Mouse (Mus musculus): Measurements from ENCODE around the gene Eftud2. TPM values are rescaled to one million over a fixed set of nuclear protein-coding genes. Genes with fewer than 3 reads are reported as not detected.

Gene Eftud2
- polyA plus RNA-seq, 1 experiment = 72.5 TPM

GRCm38 (mm10) chr11:102879558-102879957, 1.2 kb downstream of the Eftud2 start:
- Histone ChIP-seq H3K27me3 (ENCODE audit: control insufficient read depth, insufficient read depth, low read length) (no peaks in the 10 kb centered on the region), H3K36me3 (ENCODE audit: control insufficient read depth, insufficient read depth, low read length) (no peaks in the 10 kb centered on the region), H3K4me3 (ENCODE audit: control insufficient read depth, low read depth, low read length) (no peak overlapping the region; the same call in 1 of the 2 replicates), H3K27ac (ENCODE audit: control insufficient read depth, insufficient read depth, low read depth, low read length) (no peak overlapping the region), H3K4me1 (ENCODE audit: control insufficient read depth, insufficient read depth, low read length) (no peaks in the 10 kb centered on the region; the same call in 1 of the 2 replicates)
- TF ChIP-seq CTCF (IDR thresholded peaks at IDR 0.05; ENCODE audit: control insufficient read depth, insufficient read depth, insufficient replicate concordance, low read depth, low read length) = no peak
- TF ChIP-seq POLR2A (IDR thresholded peaks at IDR 0.05; ENCODE audit: control insufficient read depth, low read depth, low read length) = no peak

GRCm38 (mm10) chr11:102874801-102875334, 5.9 kb downstream of the Eftud2 start:
- H3K36me3 ChIP-seq (ENCODE audit: control insufficient read depth, insufficient read depth, low read length) = no peaks in the 10 kb centered on the region; the same call in 1 of the 2 replicates
- H3K4me3 ChIP-seq (ENCODE audit: control insufficient read depth, low read depth, low read length) = no peak overlapping the region
- H3K27me3 ChIP-seq (ENCODE audit: control insufficient read depth, insufficient read depth, low read length) = no peaks in the 10 kb centered on the region
- H3K27ac ChIP-seq (ENCODE audit: control insufficient read depth, insufficient read depth, low read depth, low read length) = no peak overlapping the region
- no peaks in the 10 kb centered on the region for H3K4me1 ChIP-seq (ENCODE audit: control insufficient read depth, insufficient read depth, low read length)
- TF ChIP-seq POLR2A (IDR thresholded peaks at IDR 0.05; ENCODE audit: control insufficient read depth, low read depth, low read length) (no peak), CTCF (IDR thresholded peaks at IDR 0.05; ENCODE audit: control insufficient read depth, insufficient read depth, insufficient replicate concordance, low read depth, low read length) (no peak)

GRCm38 (mm10) chr11:102864272-102864671, 16.5 kb downstream of the Eftud2 start:
- H3K36me3 ChIP-seq (ENCODE audit: control insufficient read depth, insufficient read depth, low read length) = peaks cover 3% of the 10 kb centered on the region; the same call in 1 of the 2 replicates
- H3K4me1 ChIP-seq (ENCODE audit: control insufficient read depth, insufficient read depth, low read length) = no peaks in the 10 kb centered on the region
- no peak for TF ChIP-seq POLR2A (IDR thresholded peaks at IDR 0.05; ENCODE audit: control insufficient read depth, low read depth, low read length)
- TF ChIP-seq CTCF (IDR thresholded peaks at IDR 0.05; ENCODE audit: control insufficient read depth, insufficient read depth, insufficient replicate concordance, low read depth, low read length) = no peak
- H3K4me3 ChIP-seq (ENCODE audit: control insufficient read depth, low read depth, low read length) = no peak overlapping the region
- H3K27ac ChIP-seq (ENCODE audit: control insufficient read depth, insufficient read depth, low read depth, low read length) = no peak overlapping the region
- no peaks in the 10 kb centered on the region for H3K27me3 ChIP-seq (ENCODE audit: control insufficient read depth, insufficient read depth, low read length)

GRCm38 (mm10) chr11:102859933-102860332, 20.9 kb downstream of the Eftud2 start:
- Histone ChIP-seq H3K27ac (ENCODE audit: control insufficient read depth, insufficient read depth, low read depth, low read length) (no peak overlapping the region), H3K4me1 (ENCODE audit: control insufficient read depth, insufficient read depth, low read length) (no peaks in the 10 kb centered on the region), H3K27me3 (ENCODE audit: control insufficient read depth, insufficient read depth, low read length) (no peaks in the 10 kb centered on the region), H3K36me3 (ENCODE audit: control insufficient read depth, insufficient read depth, low read length) (peaks cover 3% of the 10 kb centered on the region; the same call in 1 of the 2 replicates), H3K4me3 (ENCODE audit: control insufficient read depth, low read depth, low read length) (no peak overlapping the region)
- TF ChIP-seq CTCF (IDR thresholded peaks at IDR 0.05; ENCODE audit: control insufficient read depth, insufficient read depth, insufficient replicate concordance, low read depth, low read length) = no peak
- TF ChIP-seq POLR2A (IDR thresholded peaks at IDR 0.05; ENCODE audit: control insufficient read depth, low read depth, low read length) = no peak

GRCm38 (mm10) chr11:102858951-102859350, 21.8 kb downstream of the Eftud2 start:
- H3K4me1 ChIP-seq (ENCODE audit: control insufficient read depth, insufficient read depth, low read length) = no peaks in the 10 kb centered on the region
- H3K27me3 ChIP-seq (ENCODE audit: control insufficient read depth, insufficient read depth, low read length) = no peaks in the 10 kb centered on the region
- no peak for TF ChIP-seq CTCF (IDR thresholded peaks at IDR 0.05; ENCODE audit: control insufficient read depth, insufficient read depth, insufficient replicate concordance, low read depth, low read length)
- no peak for TF ChIP-seq POLR2A (IDR thresholded peaks at IDR 0.05; ENCODE audit: control insufficient read depth, low read depth, low read length)
- H3K4me3 ChIP-seq (ENCODE audit: control insufficient read depth, low read depth, low read length) = no peak overlapping the region
- H3K36me3 ChIP-seq (ENCODE audit: control insufficient read depth, insufficient read depth, low read length) = peaks cover 3% of the 10 kb centered on the region; the same call in 1 of the 2 replicates
- H3K27ac ChIP-seq (ENCODE audit: control insufficient read depth, insufficient read depth, low read depth, low read length) = no peak overlapping the region

GRCm38 (mm10) chr11:102855941-102856340, 24.8 kb downstream of the Eftud2 start:
- no peaks in the 10 kb centered on the region for H3K4me1 ChIP-seq (ENCODE audit: control insufficient read depth, insufficient read depth, low read length)
- peaks cover 2% of the 10 kb centered on the region for H3K36me3 ChIP-seq (ENCODE audit: control insufficient read depth, insufficient read depth, low read length)
- no peak overlapping the region for H3K4me3 ChIP-seq (ENCODE audit: control insufficient read depth, low read depth, low read length)
- no peaks in the 10 kb centered on the region for H3K27me3 ChIP-seq (ENCODE audit: control insufficient read depth, insufficient read depth, low read length)
- TF ChIP-seq POLR2A (IDR thresholded peaks at IDR 0.05; ENCODE audit: control insufficient read depth, low read depth, low read length) = no peak
- no peak for TF ChIP-seq CTCF (IDR thresholded peaks at IDR 0.05; ENCODE audit: control insufficient read depth, insufficient read depth, insufficient replicate concordance, low read depth, low read length)
- H3K27ac ChIP-seq (ENCODE audit: control insufficient read depth, insufficient read depth, low read depth, low read length) = no peak overlapping the region

- Histone ChIP-seq H3K36me3 (ENCODE audit: control insufficient read depth, insufficient read depth, low read length) (peaks cover 4% of the 10 kb centered on the region), H3K4me3 (ENCODE audit: control insufficient read depth, low read depth, low read length) (no peak overlapping the region), H3K27ac (ENCODE audit: control insufficient read depth, insufficient read depth, low read depth, low read length) (no peak overlapping the region), H3K27me3 (ENCODE audit: control insufficient read depth, insufficient read depth, low read length) (no peaks in the 10 kb centered on the region), H3K4me1 (ENCODE audit: control insufficient read depth, insufficient read depth, low read length) (no peaks in the 10 kb centered on the region)
- no peak; the same call in 1 of the 2 replicates for TF ChIP-seq CTCF (IDR thresholded peaks at IDR 0.05; ENCODE audit: control insufficient read depth, insufficient read depth, insufficient replicate concordance, low read depth, low read length)
- no peak for TF ChIP-seq POLR2A (IDR thresholded peaks at IDR 0.05; ENCODE audit: control insufficient read depth, low read depth, low read length)
Observed at GRCm38 (mm10) chr11:102853760-102854159, 27.0 kb downstream of the Eftud2 start.
